9 mouse cellular contexts compared by ENCODE assay signal in the genomic region with DNA sequence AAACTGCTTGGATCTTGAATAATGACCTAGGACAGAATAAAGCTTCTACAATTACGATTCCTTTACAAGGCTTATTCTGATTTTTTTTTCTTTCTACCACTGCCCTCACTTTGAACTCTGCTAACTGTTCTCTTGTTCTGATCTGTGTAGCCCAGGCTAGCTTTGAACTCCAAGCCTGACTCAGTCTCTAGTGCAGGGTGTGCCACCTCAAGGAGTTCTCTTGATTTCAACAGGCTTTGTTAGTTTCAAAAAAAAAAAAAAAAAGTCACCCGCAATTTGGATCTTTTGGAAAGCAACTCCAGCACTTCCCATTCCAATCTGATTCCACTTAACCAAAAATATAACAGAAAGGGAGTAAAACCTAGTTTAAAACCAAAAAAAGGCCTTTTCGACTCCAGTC. TPM values are rescaled to one million over a fixed set of nuclear protein-coding genes. Genes with fewer than 3 reads are reported as not detected.
A peak's percentile ranks its signal among the peaks of the same experiment; 100 is the strongest.
DNase-seq lines count a peak whose midpoint lies in the region; ATAC-seq and TF ChIP-seq lines count a peak whose summit lies in the region.
"Had no signal": no experiment of that assay in that cellular context is flagged by ENCODE, and none has a peak within 500 bp of the region (broad histone marks: within the 10 kb centered on the region; RNA-seq: fewer than 3 reads in every experiment).

No protein-coding gene starts in this region.

- peak overlapping the region; percentile 99 for H3K27ac ChIP-seq in heart, embryonic 13.5 days (replicated peaks)
- H3K27ac ChIP-seq in ES-Bruce4 (ENCODE audit: insufficient read depth, low read length): peak overlapping the region; percentile 56
- H3K27ac ChIP-seq in forebrain, embryonic 16.5 days (ENCODE audit: low read length): peak overlapping the region; percentile 98
- H3K27ac ChIP-seq in liver, postnatal 0 days (ENCODE audit: low read depth): peak overlapping the region; percentile 99

- no peaks in the 10 kb centered on the region for H3K9me3 ChIP-seq in heart, embryonic 13.5 days
- no peaks in the 10 kb centered on the region for H3K9me3 ChIP-seq in ES-Bruce4 (replicated peaks; ENCODE audit: control insufficient read depth, insufficient read depth, low read length, poor library complexity, severe bottlenecking)
- H3K9me3 ChIP-seq in forebrain, embryonic 16.5 days (ENCODE audit: control insufficient read depth, low read length): no peaks in the 10 kb centered on the region
- no peaks in the 10 kb centered on the region for H3K9me3 ChIP-seq in liver, postnatal 0 days (ENCODE audit: low read length)

- peaks cover 13% of the 10 kb centered on the region for H3K27me3 ChIP-seq in heart, embryonic 13.5 days (replicated peaks)
- no peaks in the 10 kb centered on the region for H3K27me3 ChIP-seq in ES-Bruce4 (ENCODE audit: control insufficient read depth, insufficient read depth, low read length, poor library complexity, severe bottlenecking)
- no peaks in the 10 kb centered on the region for H3K27me3 ChIP-seq in forebrain, embryonic 16.5 days (replicated peaks; ENCODE audit: control insufficient read depth, insufficient read depth, low read length)
- no peaks in the 10 kb centered on the region for H3K27me3 ChIP-seq in liver, postnatal 0 days (ENCODE audit: insufficient read depth, low read length)

- peak overlapping the region; percentile 80 for H3K4me2 ChIP-seq in heart, embryonic 13.5 days
- peak overlapping the region; percentile 90 for H3K4me2 ChIP-seq in forebrain, embryonic 16.5 days (ENCODE audit: low read length)
- H3K4me2 ChIP-seq in liver, postnatal 0 days (ENCODE audit: low read depth, low read length): peak overlapping the region; percentile 82

- no peak for TF ChIP-seq POLR2A in ES-Bruce4 (IDR thresholded peaks at IDR 0.05; ENCODE audit: insufficient read depth, low read length)

- H3K4me1 ChIP-seq in heart, embryonic 13.5 days: peaks cover 38% of the 10 kb centered on the region
- no peaks in the 10 kb centered on the region for H3K4me1 ChIP-seq in ES-Bruce4 (ENCODE audit: control insufficient read depth, insufficient read depth, low read length)
- peaks cover 24% of the 10 kb centered on the region for H3K4me1 ChIP-seq in forebrain, embryonic 16.5 days (replicated peaks; ENCODE audit: control insufficient read depth, insufficient read depth, low read length)
- H3K4me1 ChIP-seq in liver, postnatal 0 days (ENCODE audit: insufficient read depth): peaks cover 16% of the 10 kb centered on the region

- H3K9ac ChIP-seq in heart, embryonic 13.5 days: peak overlapping the region; percentile 98
- peak overlapping the region; percentile 89 for H3K9ac ChIP-seq in ES-Bruce4 (ENCODE audit: low read depth, poor library complexity, severe bottlenecking)
- peak overlapping the region; percentile 98 for H3K9ac ChIP-seq in forebrain, embryonic 16.5 days (replicated peaks; ENCODE audit: low read depth, low read length)
- peak overlapping the region; percentile 99 for H3K9ac ChIP-seq in liver, postnatal 0 days (replicated peaks)

- TF ChIP-seq EP300 in ES-Bruce4 (IDR thresholded peaks at IDR 0.05; ENCODE audit: insufficient read depth, low read depth, low read length): no peak
- no peak for TF ChIP-seq EP300 in liver, postnatal 0 days (IDR thresholded peaks at IDR 0.05; ENCODE audit: low read depth)

- peaks cover 42% of the 10 kb centered on the region for H3K36me3 ChIP-seq in heart, embryonic 13.5 days
- H3K36me3 ChIP-seq in ES-Bruce4 (ENCODE audit: control insufficient read depth, insufficient read depth, low read length, poor library complexity, severe bottlenecking): peaks cover 39% of the 10 kb centered on the region
- H3K36me3 ChIP-seq in forebrain, embryonic 16.5 days (ENCODE audit: control insufficient read depth, insufficient read depth): peaks cover 29% of the 10 kb centered on the region
- H3K36me3 ChIP-seq in liver, postnatal 0 days (replicated peaks; ENCODE audit: insufficient read depth, low read length): peaks cover 36% of the 10 kb centered on the region

- WGBS in heart, embryonic 13.5 days: 4% methylated on average over 3 of the region's 3 CpGs
- WGBS in forebrain, embryonic 16.5 days: 2% methylated on average over 3 of the region's 3 CpGs
- WGBS in liver, postnatal 0 days (ENCODE audit: insufficient replicate concordance): 2% methylated on average over 3 of the region's 3 CpGs

- DNase-seq in heart, postnatal 25 days (ENCODE audit: low spot score): no peak
- DNase-seq in liver, postnatal 0 days: no peak
- DNase-seq in urinary bladder, postnatal 25 days (ENCODE audit: low spot score): no peak
- no peak for DNase-seq in thymus, postnatal 4 days
- DNase-seq in layer of hippocampus, postnatal 36 days: no peak

- H3K4me3 ChIP-seq in heart, embryonic 13.5 days: peak overlapping the region; percentile 78
- H3K4me3 ChIP-seq in ES-Bruce4 (ENCODE audit: low read depth, low read length): peak overlapping the region; percentile 80
- peak overlapping the region; percentile 91 for H3K4me3 ChIP-seq in forebrain, embryonic 16.5 days (replicated peaks; ENCODE audit: low read length)
- H3K4me3 ChIP-seq in liver, postnatal 0 days (ENCODE audit: low read depth, low read length): peak overlapping the region; percentile 97

- no peak for TF ChIP-seq CTCF in ES-Bruce4 (IDR thresholded peaks at IDR 0.05; ENCODE audit: low read depth, low read length)
- no peak for TF ChIP-seq CTCF in liver, postnatal 0 days (IDR thresholded peaks at IDR 0.05; ENCODE audit: low read depth)

- no peak for ATAC-seq in heart, embryonic 13.5 days (ENCODE audit: extremely low read depth, insufficient number of reproducible peaks, low FRiP score, low TSS enrichment)
- no peak for ATAC-seq in forebrain, embryonic 16.5 days
- no peak for ATAC-seq in liver, postnatal 0 days

- intact Hi-C loops in heart, postnatal 25 days (cut with DNase I): no loop called here

RNA-seq across cellular contexts. Expression of a gene that starts 1.0 kb away (rescaled TPM):
- 26.9 and 28.8 TPM in 2 replicates for polyA plus RNA-seq in heart, embryonic 13.5 days (2015; fragmentation: Nextera tagmentation; extraction: Ambion mirVana)
- 100 to 1,000 TPM in 1 of 2 experiments, 10 to 100 TPM in 1; 96.7 to 105 TPM for total RNA-seq in heart, postnatal 25 days (2021)
- polyA plus RNA-seq in ES-Bruce4 (2011; ENCODE audit: insufficient read depth, insufficient read length, low read depth, missing spikeins): 375 and 392 TPM in 2 replicates
- polyA plus RNA-seq in forebrain, embryonic 16.5 days (2015; fragmentation: Nextera tagmentation; extraction: Ambion mirVana): 60.2 and 63.3 TPM in 2 replicates
- polyA plus RNA-seq in liver, postnatal 0 days (2015; fragmentation: Nextera tagmentation; extraction: Ambion mirVana): 9.3 and 9.7 TPM in 2 replicates
- 100 to 1,000 TPM; 311 to 331 TPM for total RNA-seq in layer of hippocampus, postnatal 36 days (2021)

RNA-seq across cellular contexts. Expression of a gene that starts 29.3 kb away (rescaled TPM):
- polyA plus RNA-seq in heart, embryonic 13.5 days (2015; fragmentation: Nextera tagmentation; extraction: Ambion mirVana): 69.8 and 72.1 TPM in 2 replicates
- 1 to 10 TPM; 7.6 to 8.2 TPM for total RNA-seq in heart, postnatal 25 days (2021)
- 41.4 and 43.9 TPM in 2 replicates for polyA plus RNA-seq in ES-Bruce4 (2011; ENCODE audit: insufficient read depth, insufficient read length, low read depth, missing spikeins)
- 4.8 and 8.7 TPM in 2 replicates for polyA plus RNA-seq in forebrain, embryonic 16.5 days (2015; fragmentation: Nextera tagmentation; extraction: Ambion mirVana)
- polyA plus RNA-seq in liver, postnatal 0 days (2015; fragmentation: Nextera tagmentation; extraction: Ambion mirVana): 3.4 and 3.5 TPM in 2 replicates
- under 1 TPM in 1 of 2 experiments, not detected in 1; 0.32 TPM for total RNA-seq in layer of hippocampus, postnatal 36 days (2021)
- total RNA-seq: hematopoietic stem cell, adult 5-6 weeks had no signal

RNA-seq across cellular contexts. Expression of a gene that starts 40.5 kb away (rescaled TPM):
- 0.19 and 0.21 TPM in 2 replicates for polyA plus RNA-seq in heart, embryonic 13.5 days (2015; fragmentation: Nextera tagmentation; extraction: Ambion mirVana)
- not detected for total RNA-seq in heart, postnatal 25 days (2021)
- 4.5 TPM in 2 replicates for polyA plus RNA-seq in ES-Bruce4 (2011; ENCODE audit: insufficient read depth, insufficient read length, low read depth, missing spikeins)
- polyA plus RNA-seq in forebrain, embryonic 16.5 days (2015; fragmentation: Nextera tagmentation; extraction: Ambion mirVana): 0.11 and 0.43 TPM in 2 replicates
- polyA plus RNA-seq in liver, postnatal 0 days (2015; fragmentation: Nextera tagmentation; extraction: Ambion mirVana): not detected in 2 replicates
- total RNA-seq in layer of hippocampus, postnatal 36 days (2021): 10 to 100 TPM; 69.5 to 75.8 TPM
- total RNA-seq: hematopoietic stem cell, adult 5-6 weeks had no signal

RNA-seq across cellular contexts. Expression of a gene that starts 59.4 kb away (rescaled TPM):
- polyA plus RNA-seq in heart, embryonic 13.5 days (2015; fragmentation: Nextera tagmentation; extraction: Ambion mirVana): 1.2 and 1.9 TPM in 2 replicates
- total RNA-seq in heart, postnatal 25 days (2021): under 1 TPM in 1 of 2 experiments, not detected in 1; 0.10 TPM
- polyA plus RNA-seq in ES-Bruce4 (2011; ENCODE audit: insufficient read depth, insufficient read length, low read depth, missing spikeins): 23.5 and 26.8 TPM in 2 replicates
- polyA plus RNA-seq in forebrain, embryonic 16.5 days (2015; fragmentation: Nextera tagmentation; extraction: Ambion mirVana): 0.84 and 0.94 TPM in 2 replicates
- polyA plus RNA-seq in liver, postnatal 0 days (2015; fragmentation: Nextera tagmentation; extraction: Ambion mirVana): 0.15 and 0.25 TPM in 2 replicates
- 1 to 10 TPM; 1.1 to 2.2 TPM for total RNA-seq in layer of hippocampus, postnatal 36 days (2021)
